Mouse (Mus musculus) heart, postnatal 0 days (tissue): ENCODE measurements around the gene Cbx1. TPM values are rescaled to one million over a fixed set of nuclear protein-coding genes. Genes with fewer than 3 reads are reported as not detected.
"Not testable (repeated sequence)": the region's sequence is repeated elsewhere in the genome, so short reads cannot be mapped to it uniquely, and the experiment has no call there.

Experiments used
- ATAC-seq: fragments of 200-750 bp; cut with Nextera tagmentation; 2 replicates; pipeline ENCODE4 v1.8.0; 2017; ENCODE audit warnings: low read depth, moderate number of reproducible peaks, moderate library complexity; ENCODE audit not compliant: insufficient read depth
- DNase-seq: peaks from one replicate; pipeline ENCODE4 v3.0.0-alpha.2; 2016; ENCODE audit warnings: low spot score
- H3K27ac ChIP-seq: fragments of 300-500 bp; sonication (generic); 2 replicates; pipeline ENCODE4 v1.5.1; 2014; ENCODE audit warnings: low read depth, mild to moderate bottlenecking
- H3K27me3 ChIP-seq: fragments of 300-500 bp; sonication (generic); 2 replicates; pipeline ENCODE4 v1.6.1; 2014; ENCODE audit warnings: low read length, mixed read lengths; ENCODE audit not compliant: control insufficient read depth, insufficient read depth
- H3K36me3 ChIP-seq: fragments of 300-500 bp; sonication (generic); replicated peaks from 2 replicates; pipeline ENCODE4 v1.6.1; 2014; ENCODE audit warnings: low read length, mixed read lengths; ENCODE audit not compliant: control insufficient read depth, insufficient read depth
- H3K4me1 ChIP-seq: fragments of 300-500 bp; sonication (generic); 2 replicates; pipeline ENCODE4 v1.6.1; 2014; ENCODE audit warnings: antibody characterized with exemption; ENCODE audit not compliant: control insufficient read depth, insufficient read depth
- H3K4me2 ChIP-seq: fragments of 300-500 bp; sonication (generic); 2 replicates; pipeline ENCODE4 v1.6.1; 2014; ENCODE audit warnings: low read depth, mild to moderate bottlenecking, low read length, moderate library complexity
- H3K4me3 ChIP-seq: fragments of 300-500 bp; sonication (generic); 2 replicates; pipeline ENCODE4 v1.5.1; 2014; ENCODE audit warnings: low read depth, low read length
- H3K9ac ChIP-seq: fragments of 300-500 bp; sonication (generic); replicated peaks from 2 replicates; pipeline ENCODE4 v1.6.1; 2014; ENCODE audit warnings: low read depth, low read length, mixed read lengths
- H3K9me3 ChIP-seq: fragments of 300-500 bp; sonication (generic); replicated peaks from 2 replicates; pipeline ENCODE4 v1.6.1; 2016; ENCODE audit warnings: low read length; ENCODE audit not compliant: control insufficient read depth
- CTCF ChIP-seq: IDR thresholded peaks from 2 replicates; pipeline ENCODE4 v1.5.1; 2016; ENCODE audit warnings: antibody characterized with exemption, control low read depth, low read depth
- EP300 ChIP-seq: IDR thresholded peaks from 2 replicates; pipeline ENCODE4 v1.6.1; 2016; ENCODE audit warnings: antibody characterized with exemption, low read depth
- WGBS: fragments of 180-500 bp; shearing (Covaris S2); extraction: QIAGEN DNeasy Blood & Tissue Kit; methylation state at CpG from one replicate; pipeline ENCODE4 v1.1.7; 2014; 5-methylcytosine and 5-hydroxymethylcytosine counted together
- polyA plus RNA-seq: library from polyadenylated mRNA; unstranded; fragments of >200 nt; fragmentation: Nextera tagmentation; extraction: Ambion mirVana; gene quantifications from 2 replicates; pipeline ENCODE4 v1.2.1, GENCODE M21; 2015
- total RNA-seq: library from RNA; depleted of rRNA; stranded (reverse); fragments of >200 nt; gene quantifications from 2 replicates; pipeline ENCODE4 v1.2.3, GENCODE M21; 2014; ENCODE audit warnings: low replicate concordance

The Cbx1 gene
- total and polyA plus RNA-seq, 2 experiments from 2014 or later: 9.9 to 35.6 TPM

GRCm38 (mm10) chr11:96840290-96840689 is 51.4 kb downstream of the Cbx1 start:
- TF ChIP-seq EP300 (no peak), CTCF (no peak)
- Histone ChIP-seq H3K9me3 (no peaks in the 10 kb centered on the region), H3K36me3 (no peaks in the 10 kb centered on the region), H3K27me3 (no peaks in the 10 kb centered on the region), H3K4me1 (no peaks in the 10 kb centered on the region), H3K27ac (no peak overlapping the region), H3K9ac (no peak overlapping the region), H3K4me3 (no peak overlapping the region), H3K4me2 (no peak overlapping the region)
- DNase-seq (no peak), ATAC-seq (no peak)
- WGBS: 23% methylated on average over 8 of the region's 8 CpGs

GRCm38 (mm10) chr11:96843627-96844026 is 54.7 kb downstream of the Cbx1 start:
- H3K9me3 ChIP-seq: no peaks in the 10 kb centered on the region
- H3K9ac ChIP-seq: no peak overlapping the region
- no peak for DNase-seq
- TF ChIP-seq CTCF (no peak), EP300 (no peak)
- H3K4me2 ChIP-seq: no peak overlapping the region
- no peaks in the 10 kb centered on the region for H3K27me3 ChIP-seq
- H3K27ac ChIP-seq: no peak overlapping the region
- no peaks in the 10 kb centered on the region for H3K4me1 ChIP-seq
- ATAC-seq: no peak
- H3K4me3 ChIP-seq: no peak overlapping the region
- WGBS: 54% methylated on average over 3 of the region's 3 CpGs
- no peaks in the 10 kb centered on the region for H3K36me3 ChIP-seq

- Histone ChIP-seq H3K27me3 (no peaks in the 10 kb centered on the region), H3K9ac (no peak overlapping the region), H3K4me3 (no peak overlapping the region), H3K4me1 (peaks cover 8% of the 10 kb centered on the region), H3K9me3 (no peaks in the 10 kb centered on the region), H3K27ac (no peak overlapping the region), H3K4me2 (no peak overlapping the region), H3K36me3 (0 out of 2 replicates have a peak, but pooled peaks cover under 1% of the 10 kb centered on the region)
- TF ChIP-seq EP300 (no peak), CTCF (no peak)
- DNase-seq (no peak), ATAC-seq (no peak)
- WGBS: 40% methylated on average over 3 of the region's 3 CpGs
These were observed 58.3 kb downstream of the Cbx1 start for GRCm38 (mm10) chr11:96847240-96847639.

- ATAC-seq (no peak), DNase-seq (no peak)
- no peaks in the 10 kb centered on the region for H3K27me3 ChIP-seq
- peaks cover 8% of the 10 kb centered on the region for H3K4me1 ChIP-seq
- H3K27ac ChIP-seq: no peak overlapping the region
- H3K4me3 ChIP-seq: no peak overlapping the region
- WGBS: 75% methylated on average over 9 of the region's 9 CpGs
- no peak overlapping the region for H3K9ac ChIP-seq
- TF ChIP-seq EP300: no peak
- TF ChIP-seq CTCF: no peak
- no peak overlapping the region for H3K4me2 ChIP-seq
- 0 out of 2 replicates have a peak, but pooled peaks cover 10% of the 10 kb centered on the region for H3K36me3 ChIP-seq
- H3K9me3 ChIP-seq: no peaks in the 10 kb centered on the region
These were observed 59.8 kb downstream of the Cbx1 start for GRCm38 (mm10) chr11:96848694-96849093.

- Histone ChIP-seq H3K4me3 (peak overlapping the region; percentile 79), H3K27ac (peak overlapping the region; percentile 62; the same call in 1 of the 2 replicates), H3K36me3 (0 out of 2 replicates have a peak, but pooled peaks cover 10% of the 10 kb centered on the region), H3K4me2 (peak overlapping the region; percentile 80)
- not testable (repeated sequence) for H3K27me3 ChIP-seq, DNase-seq, H3K9ac ChIP-seq, H3K9me3 ChIP-seq, ATAC-seq, H3K4me1 ChIP-seq
- 69% methylated on average over 5 of the region's 5 CpGs for WGBS
These were observed 60.2 kb downstream of the Cbx1 start for GRCm38 (mm10) chr11:96849145-96849544.
